Comparison of ENCODE assay signal across 20 mouse cellular contexts in genomic region chr8:85318534-85318933, GRCm38 (mm10). TPM values are rescaled to one million over a fixed set of nuclear protein-coding genes. Genes with fewer than 3 reads are reported as not detected.
DNase-seq lines count a peak whose midpoint lies in the region; ATAC-seq lines count a peak whose summit lies in the region.
"Had no signal": no experiment of that assay in that cellular context is flagged by ENCODE, and none has a peak within 500 bp of the region (broad histone marks: within the 10 kb centered on the region; RNA-seq: fewer than 3 reads in every experiment).

No protein-coding gene starts in this region.

- peak; percentile 89 for ATAC-seq in erythroblast, adult 5-6 weeks (replicated peaks; ENCODE audit: low FRiP score, poor library complexity, severe bottlenecking)
- ATAC-seq in liver, embryonic 13.5 days (ENCODE audit: low read depth): peak; percentile 100
- ATAC-seq in stomach, embryonic 15.5 days (ENCODE audit: insufficient read depth, low FRiP score, low read depth): peak; percentile 93; the same call in 1 of the 2 replicates
- ATAC-seq: CD4-positive, CD25-positive, alpha-beta regulatory T cell, adult 4 months; forebrain, embryonic 13.5 days had no signal

- H3K27ac ChIP-seq in liver, embryonic 13.5 days: peak overlapping the region; percentile 91
- no peak overlapping the region for H3K27ac ChIP-seq in stomach, embryonic 15.5 days
- H3K27ac ChIP-seq: forebrain, embryonic 13.5 days; hindbrain, embryonic 14.5 days; limb, embryonic 15.5 days; midbrain, embryonic 10.5 days had no signal

- peak overlapping the region; percentile 17 for H3K4me3 ChIP-seq in liver, embryonic 13.5 days (replicated peaks)
- H3K4me3 ChIP-seq in stomach, embryonic 15.5 days (replicated peaks): no peak overlapping the region
- H3K4me3 ChIP-seq: forebrain, embryonic 13.5 days; heart, embryonic 13.5 days; limb, embryonic 15.5 days; midbrain, embryonic 10.5 days had no signal

- H3K9ac ChIP-seq in liver, embryonic 13.5 days: peak overlapping the region; percentile 59
- H3K9ac ChIP-seq in stomach, embryonic 15.5 days: no peak overlapping the region
- H3K9ac ChIP-seq: forebrain, embryonic 13.5 days; heart, embryonic 13.5 days; hindbrain, embryonic 14.5 days; limb, embryonic 15.5 days had no signal

- H3K36me3 ChIP-seq in liver, embryonic 13.5 days: peaks cover 19% of the 10 kb centered on the region
- H3K36me3 ChIP-seq in stomach, embryonic 15.5 days: no peaks in the 10 kb centered on the region
- H3K36me3 ChIP-seq: limb, embryonic 15.5 days; midbrain, embryonic 10.5 days had no signal

- WGBS in liver, embryonic 13.5 days (ENCODE audit: insufficient replicate concordance): 50% methylated on average over 4 of the region's 4 CpGs
- 89% methylated on average over 4 of the region's 4 CpGs for WGBS in stomach, embryonic 15.5 days

- peak overlapping the region; percentile 63 for H3K4me2 ChIP-seq in liver, embryonic 13.5 days
- no peak overlapping the region for H3K4me2 ChIP-seq in stomach, embryonic 15.5 days
- H3K4me2 ChIP-seq: forebrain, embryonic 13.5 days; heart, embryonic 13.5 days; hindbrain, embryonic 14.5 days; limb, embryonic 15.5 days had no signal

- intact Hi-C loops in left cerebral cortex, postnatal 25 days (cut with DNase I): no loop called here

- no peaks in the 10 kb centered on the region for H3K27me3 ChIP-seq in liver, embryonic 13.5 days
- no peaks in the 10 kb centered on the region for H3K27me3 ChIP-seq in stomach, embryonic 15.5 days (replicated peaks)
- H3K27me3 ChIP-seq: forebrain, embryonic 13.5 days; heart, embryonic 13.5 days; limb, embryonic 15.5 days had no signal

- peak; percentile 14 to 37 for DNase-seq in spleen, postnatal 36 days (ENCODE audit: low spot score in 2 of 2)
- DNase-seq in spleen, adult 18-20 months: no peak
- DNase-seq in liver, embryonic 13.5 days: peak; percentile 65
- no peak for DNase-seq in testis, postnatal 14 days (ENCODE audit: low spot score)
- DNase-seq in left cerebral cortex, postnatal 25 days (ENCODE audit: low spot score in 2 of 2): no peak
- DNase-seq: cerebellum, adult 18-20 months; gastrocnemius, postnatal 14 days; kidney, adult 11 months; kidney, postnatal 14 days; lung, postnatal 10 days; right cerebral cortex, postnatal 14 days; thymus, postnatal 4 days had no signal

- H3K9me3 ChIP-seq in liver, embryonic 13.5 days (replicated peaks): peaks cover 3% of the 10 kb centered on the region; the same call in 1 of the 2 replicates
- no peaks in the 10 kb centered on the region for H3K9me3 ChIP-seq in stomach, embryonic 15.5 days
- H3K9me3 ChIP-seq: heart, embryonic 13.5 days; limb, embryonic 15.5 days had no signal

- H3K4me1 ChIP-seq in liver, embryonic 13.5 days (replicated peaks): peaks cover 34% of the 10 kb centered on the region
- H3K4me1 ChIP-seq in stomach, embryonic 15.5 days: no peaks in the 10 kb centered on the region
- H3K4me1 ChIP-seq: forebrain, embryonic 13.5 days; limb, embryonic 15.5 days; midbrain, embryonic 10.5 days had no signal

RNA-seq across cellular contexts. Expression of gene Vps35, which starts 18.9 kb away (rescaled TPM):
- total RNA-seq in erythroblast, adult 5-6 weeks (2015; ENCODE audit: low replicate concordance): 54.8 and 68.4 TPM in 2 replicates
- total RNA-seq in erythroblast, adult 5-6 weeks (2017; ENCODE audit: low replicate concordance): 50.0 and 53.9 TPM in 2 replicates
- 110 and 138 TPM in 2 replicates for polyA plus RNA-seq in liver, embryonic 13.5 days (2015; fragmentation: Nextera tagmentation; extraction: Ambion mirVana)
- 131 and 144 TPM in 2 replicates for polyA plus RNA-seq in stomach, embryonic 15.5 days (2015; fragmentation: Nextera tagmentation; extraction: Ambion mirVana)
- 100 to 1,000 TPM; 137 to 143 TPM for total RNA-seq in left cerebral cortex, postnatal 25 days (2021)

RNA-seq across cellular contexts. Expression of gene Orc6, which starts 19.1 kb away (rescaled TPM):
- 38.2 and 48.5 TPM in 2 replicates for total RNA-seq in erythroblast, adult 5-6 weeks (2015; ENCODE audit: low replicate concordance)
- 47.6 and 89.5 TPM in 2 replicates for total RNA-seq in erythroblast, adult 5-6 weeks (2017; ENCODE audit: low replicate concordance)
- polyA plus RNA-seq in liver, embryonic 13.5 days (2015; fragmentation: Nextera tagmentation; extraction: Ambion mirVana): 113 and 120 TPM in 2 replicates
- polyA plus RNA-seq in stomach, embryonic 15.5 days (2015; fragmentation: Nextera tagmentation; extraction: Ambion mirVana): 93.6 and 95.4 TPM in 2 replicates
- 10 to 100 TPM; 27.1 to 31.9 TPM for total RNA-seq in left cerebral cortex, postnatal 25 days (2021)

Comparison
In these comparisons a context has a peak if more than half of its experiments do, and no peak if none do; other contexts are left out.
1. DNase-seq: peak in spleen, postnatal 36 days (2 of 2) and liver, embryonic 13.5 days (single experiment); none in spleen, adult 18-20 months (0 of 2), testis, postnatal 14 days (single experiment) and left cerebral cortex, postnatal 25 days (0 of 2).
2. Peak in every context shown above with its lines, with median percentiles within 50 percentile points of each other: ATAC-seq.